Mouse (Mus musculus) intestine, embryonic 16.5 days (tissue): ENCODE data around the gene Atf7. TPM values are rescaled to one million over a fixed set of nuclear protein-coding genes. Genes with fewer than 3 reads are reported as not detected.

ENCODE experiments used
- ATAC-seq: fragments of 200-750 bp; cut with Nextera tagmentation; 2 replicates; pipeline ENCODE4 v1.8.0; 2017; ENCODE audit warnings: moderate TSS enrichment, moderate library complexity
- H3K27ac ChIP-seq: fragments of 300-500 bp; sonication (generic); 2 replicates; pipeline ENCODE4 v1.5.1; 2014; ENCODE audit warnings: mild to moderate bottlenecking, low read length
- H3K27me3 ChIP-seq: fragments of 300-500 bp; sonication (generic); replicated peaks from 2 replicates; pipeline ENCODE4 v1.6.1; 2014; ENCODE audit warnings: low read length, control low read depth, mixed read lengths; ENCODE audit not compliant: control insufficient read depth, insufficient read depth
- H3K36me3 ChIP-seq: fragments of 300-500 bp; sonication (generic); 2 replicates; pipeline ENCODE4 v1.6.1; 2014; ENCODE audit warnings: low read length, control low read depth; ENCODE audit not compliant: control insufficient read depth, insufficient read depth
- H3K4me1 ChIP-seq: fragments of 300-500 bp; sonication (generic); 2 replicates; pipeline ENCODE4 v1.6.1; 2014; ENCODE audit warnings: low read length, control low read depth, mixed read lengths; ENCODE audit not compliant: control insufficient read depth, insufficient read depth
- H3K4me2 ChIP-seq: fragments of 300-500 bp; sonication (generic); 2 replicates; pipeline ENCODE4 v1.6.1; 2014; ENCODE audit warnings: low read depth, low read length, control low read depth
- H3K4me3 ChIP-seq: fragments of 300-500 bp; sonication (generic); 2 replicates; pipeline ENCODE4 v1.5.1; 2014; ENCODE audit warnings: mild to moderate bottlenecking, low read length
- H3K9ac ChIP-seq: fragments of 300-500 bp; sonication (generic); 2 replicates; pipeline ENCODE4 v1.6.1; 2014; ENCODE audit warnings: low read depth, low read length
- H3K9me3 ChIP-seq: fragments of 300-500 bp; sonication (generic); 2 replicates; pipeline ENCODE4 v1.6.1; 2016; ENCODE audit warnings: low read length, control low read depth; ENCODE audit not compliant: control insufficient read depth
- WGBS: fragments of 180-500 bp; shearing (Covaris S2); extraction: QIAGEN DNeasy Blood & Tissue Kit; methylation state at CpG from one replicate; pipeline ENCODE4 v1.1.7; 2014; 5-methylcytosine and 5-hydroxymethylcytosine counted together
- polyA plus RNA-seq: library from polyadenylated mRNA; unstranded; fragments of >200 nt; fragmentation: Nextera tagmentation; extraction: Ambion mirVana; gene quantifications from 2 replicates; pipeline ENCODE4 v1.2.1, GENCODE M21; 2015

Atf7 gene
- polyA plus RNA-seq, 1 experiment from 2014 or later: 21.9 TPM

GRCm38 (mm10) chr15:102593996-102594656 lies 31.1 kb downstream of the Atf7 start:
- H3K4me2 ChIP-seq: no peak overlapping the region
- H3K9ac ChIP-seq: no peak overlapping the region
- H3K4me1 ChIP-seq: peaks cover 15% of the 10 kb centered on the region
- H3K9me3 ChIP-seq: no peaks in the 10 kb centered on the region
- H3K4me3 ChIP-seq: no peak overlapping the region
- no peaks in the 10 kb centered on the region for H3K27me3 ChIP-seq
- ATAC-seq: peak; percentile 53; the same call in 1 of the 2 replicates
- WGBS: 32% methylated on average over 8 of the region's 8 CpGs
- no peaks in the 10 kb centered on the region for H3K36me3 ChIP-seq
- 0 out of 2 replicates have a peak overlapping the region, but pooled peaks have one; percentile 33 for H3K27ac ChIP-seq

- Histone ChIP-seq H3K36me3 (no peaks in the 10 kb centered on the region), H3K9me3 (no peaks in the 10 kb centered on the region), H3K4me1 (peaks cover 15% of the 10 kb centered on the region), H3K4me3 (no peak overlapping the region), H3K27ac (no peak overlapping the region), H3K27me3 (no peaks in the 10 kb centered on the region), H3K4me2 (no peak overlapping the region), H3K9ac (no peak overlapping the region)
- 36% methylated on average over 1 of the region's 1 CpGs for WGBS
- ATAC-seq: no peak
Measured at GRCm38 (mm10) chr15:102592674-102593073, 32.6 kb downstream of the Atf7 start.

- no peak overlapping the region for H3K27ac ChIP-seq
- no peak overlapping the region for H3K4me2 ChIP-seq
- no peaks in the 10 kb centered on the region for H3K9me3 ChIP-seq
- no peak for ATAC-seq
- H3K36me3 ChIP-seq: no peaks in the 10 kb centered on the region
- no peaks in the 10 kb centered on the region for H3K27me3 ChIP-seq
- no peak overlapping the region for H3K4me3 ChIP-seq
- H3K9ac ChIP-seq: no peak overlapping the region
- WGBS: 87% methylated on average over 1 of the region's 1 CpGs
- H3K4me1 ChIP-seq: peaks cover 13% of the 10 kb centered on the region
Measured at GRCm38 (mm10) chr15:102590567-102590966, 34.7 kb downstream of the Atf7 start.

GRCm38 (mm10) chr15:102589826-102590225 lies 35.4 kb downstream of the Atf7 start:
- Histone ChIP-seq H3K27ac (no peak overlapping the region), H3K4me2 (no peak overlapping the region), H3K36me3 (no peaks in the 10 kb centered on the region), H3K4me3 (no peak overlapping the region), H3K27me3 (no peaks in the 10 kb centered on the region), H3K4me1 (peaks cover 7% of the 10 kb centered on the region), H3K9ac (no peak overlapping the region), H3K9me3 (no peaks in the 10 kb centered on the region)
- 95% methylated on average over 8 of the region's 8 CpGs for WGBS
- ATAC-seq: no peak

GRCm38 (mm10) chr15:102585501-102585900 lies 39.8 kb downstream of the Atf7 start:
- Histone ChIP-seq H3K27me3 (no peaks in the 10 kb centered on the region), H3K9ac (no peak overlapping the region), H3K4me2 (no peak overlapping the region), H3K36me3 (no peaks in the 10 kb centered on the region; the same call in 1 of the 2 replicates), H3K4me1 (no peaks in the 10 kb centered on the region), H3K9me3 (no peaks in the 10 kb centered on the region), H3K27ac (no peak overlapping the region; the same call in 1 of the 2 replicates), H3K4me3 (no peak overlapping the region)
- no peak for ATAC-seq
- WGBS: 67% methylated on average over 5 of the region's 5 CpGs

- H3K9ac ChIP-seq: no peak overlapping the region
- H3K4me1 ChIP-seq: no peaks in the 10 kb centered on the region
- H3K4me3 ChIP-seq: no peak overlapping the region
- H3K36me3 ChIP-seq: no peaks in the 10 kb centered on the region; the same call in 1 of the 2 replicates
- H3K9me3 ChIP-seq: no peaks in the 10 kb centered on the region
- ATAC-seq: no peak
- no peaks in the 10 kb centered on the region for H3K27me3 ChIP-seq
- 73% methylated on average over 8 of the region's 8 CpGs for WGBS
- H3K27ac ChIP-seq: no peak overlapping the region
- H3K4me2 ChIP-seq: no peak overlapping the region
Measured at GRCm38 (mm10) chr15:102583708-102584383, 41.4 kb downstream of the Atf7 start.

- H3K27me3 ChIP-seq: no peaks in the 10 kb centered on the region
- no peak overlapping the region for H3K27ac ChIP-seq
- H3K36me3 ChIP-seq: no peaks in the 10 kb centered on the region; the same call in 1 of the 2 replicates
- H3K4me1 ChIP-seq: no peaks in the 10 kb centered on the region
- H3K4me2 ChIP-seq: no peak overlapping the region
- WGBS: 67% methylated on average over 1 of the region's 1 CpGs
- no peak overlapping the region for H3K9ac ChIP-seq
- ATAC-seq: no peak
- H3K4me3 ChIP-seq: no peak overlapping the region
- H3K9me3 ChIP-seq: no peaks in the 10 kb centered on the region
Measured at GRCm38 (mm10) chr15:102581205-102581604, 44.1 kb downstream of the Atf7 start.

GRCm38 (mm10) chr15:102578351-102578750 lies 46.9 kb downstream of the Atf7 start:
- no peak overlapping the region for H3K9ac ChIP-seq
- no peak overlapping the region for H3K4me3 ChIP-seq
- H3K9me3 ChIP-seq: no peaks in the 10 kb centered on the region
- no peak overlapping the region for H3K27ac ChIP-seq
- no peaks in the 10 kb centered on the region for H3K4me1 ChIP-seq
- no peaks in the 10 kb centered on the region for H3K27me3 ChIP-seq
- no peaks in the 10 kb centered on the region; the same call in 1 of the 2 replicates for H3K36me3 ChIP-seq
- WGBS: 77% methylated on average over 2 of the region's 2 CpGs
- no peak for ATAC-seq
- no peak overlapping the region for H3K4me2 ChIP-seq

GRCm38 (mm10) chr15:102576972-102577371 lies 48.3 kb downstream of the Atf7 start:
- Histone ChIP-seq H3K36me3 (no peaks in the 10 kb centered on the region; the same call in 1 of the 2 replicates), H3K4me2 (no peak overlapping the region), H3K27me3 (no peaks in the 10 kb centered on the region), H3K4me3 (no peak overlapping the region), H3K9ac (no peak overlapping the region), H3K4me1 (no peaks in the 10 kb centered on the region), H3K9me3 (no peaks in the 10 kb centered on the region), H3K27ac (no peak overlapping the region)
- WGBS: 77% methylated on average over 1 of the region's 1 CpGs
- ATAC-seq: no peak
